Mouse (Mus musculus) natural killer cell, adult 2 months (primary cell): ENCODE measurements around the gene Cdkn1b.
A peak's percentile ranks its signal among the peaks of the same experiment; 100 is the strongest.

Experiments
- DNase-seq, 2 experiments: peaks; one replicate each; pipeline ENCODE4 v3.0.0; 2022; ENCODE audit warnings: low spot score in 2 of 2

The Cdkn1b gene

DNA sequence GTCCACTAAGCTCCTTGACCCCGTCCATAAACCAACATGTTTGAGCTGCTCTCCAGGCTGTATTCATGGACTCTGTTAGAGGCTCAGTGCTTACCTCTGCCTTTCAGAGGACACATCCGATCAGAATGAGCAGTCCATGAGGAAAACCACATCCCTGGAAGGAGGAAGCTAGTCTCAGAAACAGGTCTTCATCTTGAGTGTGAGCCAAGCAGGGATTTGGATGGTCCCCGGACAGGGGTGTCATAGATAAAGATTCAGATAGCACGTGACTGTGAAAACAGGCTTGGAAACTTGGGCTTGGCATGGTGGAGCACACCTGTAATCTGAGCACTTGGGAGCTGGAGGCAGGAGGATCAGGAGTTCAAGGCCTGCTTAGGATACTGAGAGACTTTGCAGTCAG, 9.7 kb downstream of the Cdkn1b start:
- DNase-seq = no peak

DNA sequence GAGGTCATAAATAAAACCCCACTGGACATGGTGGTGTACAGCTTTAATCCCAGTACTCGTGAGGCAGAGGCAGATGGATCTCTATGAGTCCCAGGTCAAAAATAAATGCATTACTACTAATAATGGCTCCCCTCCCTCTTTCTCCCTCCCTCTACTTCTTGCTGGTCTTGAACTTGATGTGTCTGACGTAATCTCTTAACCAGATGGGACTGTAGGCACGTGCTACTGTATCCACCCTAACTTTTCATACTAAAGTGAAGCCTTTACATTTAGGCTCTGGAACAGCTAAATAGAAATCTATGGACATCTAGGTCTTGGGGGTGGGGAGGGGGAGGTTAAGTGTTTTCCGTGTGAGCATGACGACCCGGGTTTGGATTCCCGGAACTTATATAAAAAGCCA, 10.2 kb downstream of the Cdkn1b start:
- no peak for DNase-seq

DNA sequence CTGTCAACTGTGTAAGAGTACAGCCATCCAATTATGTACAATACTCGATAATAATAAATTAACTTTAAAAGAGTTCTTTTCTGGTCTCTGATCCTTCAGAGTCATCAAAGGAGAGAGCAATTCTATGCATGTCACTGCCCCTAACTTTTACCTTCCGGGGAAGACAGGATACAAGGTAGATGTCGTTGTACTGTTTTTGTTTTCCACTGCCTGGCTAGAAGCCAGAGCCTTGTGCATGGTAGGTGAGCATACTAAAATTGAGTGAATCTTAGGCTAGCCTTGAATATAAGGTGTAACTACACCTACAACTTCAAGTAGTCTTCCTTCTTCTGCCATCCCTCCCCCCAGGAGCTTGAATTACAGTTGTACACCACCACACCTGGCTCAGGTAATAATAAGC, 10.9 kb downstream of the Cdkn1b start:
- DNase-seq = no peak

DNA sequence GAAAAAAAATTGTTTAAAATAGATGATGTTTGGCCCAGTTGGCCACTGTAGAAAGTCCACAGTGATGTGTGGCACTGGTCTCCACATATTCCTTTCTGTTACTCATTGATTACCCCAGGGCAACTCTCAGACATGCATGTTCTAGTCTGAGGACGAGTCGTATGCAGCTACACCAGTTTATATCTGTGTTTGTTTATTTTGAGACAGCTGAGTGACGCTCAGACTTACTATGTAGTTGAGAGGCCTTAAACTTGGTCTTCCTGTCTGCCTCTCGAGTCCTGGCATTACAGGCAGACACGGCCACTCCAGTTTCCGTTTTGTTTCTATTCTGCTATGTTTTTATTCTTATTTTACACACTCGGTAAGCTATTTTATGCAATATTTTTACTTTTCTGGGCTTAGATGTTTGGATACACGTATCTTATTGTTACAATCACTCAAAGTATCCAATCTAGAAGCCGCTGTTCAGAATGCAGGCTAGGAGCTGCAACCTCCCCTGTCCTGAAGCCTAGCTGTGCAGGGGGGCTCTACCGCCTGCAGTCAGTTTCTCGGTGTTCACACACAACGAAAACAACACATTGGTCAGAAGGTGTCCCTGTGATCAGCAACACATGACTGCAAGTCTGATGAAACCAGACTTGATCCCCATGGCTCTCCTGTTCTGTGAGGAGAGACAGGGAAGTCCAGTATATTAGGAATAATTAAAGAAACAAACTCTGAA, 12.4 kb downstream of the Cdkn1b start:
- DNase-seq = peak; percentile 34 to 52

DNA sequence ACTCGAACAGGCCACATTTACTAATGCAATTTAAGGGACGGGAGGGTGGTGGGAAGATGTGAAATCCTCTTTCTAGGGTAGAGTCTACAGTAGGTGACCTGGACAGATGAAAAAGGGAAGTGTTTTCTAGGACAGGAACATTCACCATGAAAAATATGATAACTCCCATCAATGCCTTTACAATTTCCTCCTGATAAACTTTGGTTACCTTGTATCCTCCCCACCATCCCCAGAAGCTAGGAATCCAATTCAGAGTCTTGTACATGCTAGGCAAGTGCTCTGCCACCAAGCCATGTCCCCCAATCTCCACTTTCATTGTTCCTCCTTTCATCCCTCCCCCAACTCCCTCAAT, 13.0 kb downstream of the Cdkn1b start:
- DNase-seq = no peak

DNA sequence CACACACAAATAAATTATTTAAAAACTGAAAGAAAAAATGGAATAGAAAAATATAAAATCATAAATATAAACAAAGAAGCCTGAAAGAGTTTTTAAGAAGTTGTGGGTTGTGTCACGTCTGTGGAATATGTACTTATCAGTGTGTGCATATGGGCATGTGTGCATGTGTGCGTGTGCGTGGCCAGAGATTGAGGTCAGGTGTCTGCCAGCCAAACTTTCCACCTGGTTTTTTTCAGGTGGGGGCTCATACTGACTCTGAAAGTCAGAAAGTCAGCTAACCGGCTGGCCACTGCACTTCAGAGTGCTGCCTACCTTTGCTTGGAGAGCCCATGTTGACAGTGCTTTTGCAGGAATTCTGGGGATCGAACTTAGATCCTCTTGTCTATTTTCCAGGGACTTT, 14.1 kb downstream of the Cdkn1b start:
- no peak for DNase-seq

DNA sequence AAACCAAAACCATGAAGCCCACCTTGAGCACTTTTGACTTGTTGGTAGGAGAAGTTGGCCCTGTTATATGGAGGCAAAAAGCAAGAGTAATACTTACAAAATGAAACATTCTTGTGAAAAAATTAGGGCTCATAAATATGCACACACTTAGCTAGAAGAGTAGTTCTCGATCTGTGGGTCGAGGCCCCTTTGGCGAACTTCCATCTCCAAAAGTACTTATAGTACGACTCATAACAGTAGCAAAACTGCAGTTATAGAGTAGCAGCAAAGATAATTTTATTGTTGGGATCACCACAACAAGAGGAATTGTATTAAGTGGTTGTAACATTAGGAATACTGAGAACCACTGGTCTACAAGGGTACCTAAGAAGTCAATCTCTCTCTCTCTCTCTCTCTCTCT, 19.6 kb downstream of the Cdkn1b start:
- DNase-seq = no peak

DNA sequence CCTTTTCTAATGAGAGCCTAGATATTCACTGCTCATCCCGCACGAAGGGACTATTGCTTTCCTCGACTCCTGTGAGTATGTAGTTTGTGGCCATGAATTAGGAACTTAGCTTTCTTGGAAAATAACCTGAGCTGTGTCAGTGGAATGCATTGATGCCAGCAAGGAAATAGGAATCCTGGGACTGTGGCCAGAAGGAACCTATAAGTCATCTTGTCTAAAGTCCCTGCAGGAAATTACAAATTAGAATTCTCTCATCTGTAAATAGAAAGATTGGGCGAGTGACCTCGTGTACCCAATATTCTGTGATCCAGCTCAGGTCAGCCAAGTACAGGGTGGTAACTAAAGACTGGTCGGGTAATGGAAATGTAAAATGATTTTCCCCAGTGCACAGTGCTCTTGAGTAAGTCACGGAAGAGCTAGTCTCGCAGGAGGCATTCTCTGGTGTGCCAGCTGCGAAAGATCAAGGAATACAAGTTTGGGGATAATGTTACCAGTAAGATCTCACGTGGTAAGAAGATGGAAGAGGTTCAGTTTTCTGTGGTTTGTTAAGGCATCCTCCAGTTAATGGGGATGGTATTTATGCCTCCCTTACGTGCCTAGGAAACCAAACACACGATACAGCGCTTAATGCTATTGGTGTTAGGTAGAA, 23.7 kb downstream of the Cdkn1b start:
- DNase-seq = no peak

DNA sequence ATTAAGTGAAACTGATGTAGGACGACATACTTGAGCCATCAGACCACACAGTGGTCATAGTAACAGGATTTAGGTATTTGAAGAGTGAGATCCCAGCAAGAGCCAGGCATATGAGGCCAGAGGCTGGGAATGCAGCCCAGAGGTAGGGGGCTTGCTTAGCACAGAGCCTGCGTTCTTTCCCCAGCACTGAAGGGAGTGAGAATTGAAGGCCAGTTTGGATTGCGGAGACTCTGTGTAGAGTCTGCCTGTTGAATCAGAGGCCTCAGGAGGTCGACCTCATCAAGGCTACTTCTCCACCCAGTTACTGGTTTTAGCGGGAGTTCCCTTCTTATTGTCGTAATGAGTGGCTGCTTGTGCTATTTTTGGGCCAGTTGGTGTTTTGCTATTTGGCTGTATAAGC, 25.9 kb downstream of the Cdkn1b start:
- no peak for DNase-seq

DNA sequence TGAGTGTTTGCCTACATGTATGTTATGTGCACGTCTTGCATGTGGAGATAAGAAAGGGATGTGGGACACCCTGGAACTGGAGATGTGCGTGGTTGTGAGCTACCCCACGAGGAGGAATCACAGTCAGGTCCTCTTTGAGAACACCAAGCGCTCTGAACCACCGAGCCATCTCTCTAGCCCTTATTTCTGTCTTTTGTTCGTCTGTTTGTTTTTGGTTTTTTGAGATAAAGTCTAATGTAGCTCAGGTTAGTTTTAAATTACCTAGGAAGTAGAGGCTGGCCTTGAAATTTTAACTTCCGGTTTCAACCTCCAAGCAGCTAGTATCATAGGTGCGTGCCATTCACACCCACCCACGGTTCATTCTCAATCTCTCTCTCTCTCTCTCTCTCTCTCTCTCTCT, 26.7 kb downstream of the Cdkn1b start:
- DNase-seq = no peak

DNA sequence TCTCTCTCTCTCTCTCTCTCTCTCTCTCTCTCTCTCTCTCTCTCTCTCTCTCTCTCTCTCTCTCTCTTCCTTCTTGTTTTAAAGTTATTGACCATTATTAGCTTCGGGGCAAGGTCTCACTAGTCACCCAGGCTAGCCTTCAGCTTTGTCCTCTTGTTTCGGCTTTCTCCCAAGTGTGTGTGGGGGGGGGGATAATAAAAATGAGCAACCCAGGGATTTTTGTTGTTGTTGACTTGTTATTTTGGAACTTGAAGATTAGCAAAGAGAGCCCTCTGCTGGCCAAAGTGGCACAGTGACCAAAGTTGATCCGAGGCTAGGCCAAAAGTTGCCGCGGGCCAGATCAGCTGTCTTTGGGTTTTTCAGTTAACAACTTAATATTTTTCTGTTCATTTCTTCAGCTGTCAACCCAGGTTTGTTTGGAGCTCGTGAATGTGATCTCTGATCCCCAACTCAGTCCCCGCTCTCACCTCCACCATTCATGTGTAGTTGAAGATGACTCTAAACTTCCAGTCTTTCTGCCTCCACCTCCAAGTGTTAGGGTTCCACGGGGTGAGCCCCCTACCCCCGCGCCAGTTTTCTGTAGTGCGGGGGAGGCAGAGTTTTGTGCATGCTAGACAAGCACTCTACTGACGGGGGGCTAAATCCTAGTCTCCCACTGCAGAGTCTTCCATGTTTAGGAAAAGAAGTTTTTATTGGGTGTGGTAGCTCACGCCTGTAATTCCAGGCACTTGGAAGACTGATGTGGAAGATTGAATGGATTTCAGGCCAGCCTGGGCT, 27.3 kb downstream of the Cdkn1b start:
- DNase-seq = peak; percentile 68 to 78

DNA sequence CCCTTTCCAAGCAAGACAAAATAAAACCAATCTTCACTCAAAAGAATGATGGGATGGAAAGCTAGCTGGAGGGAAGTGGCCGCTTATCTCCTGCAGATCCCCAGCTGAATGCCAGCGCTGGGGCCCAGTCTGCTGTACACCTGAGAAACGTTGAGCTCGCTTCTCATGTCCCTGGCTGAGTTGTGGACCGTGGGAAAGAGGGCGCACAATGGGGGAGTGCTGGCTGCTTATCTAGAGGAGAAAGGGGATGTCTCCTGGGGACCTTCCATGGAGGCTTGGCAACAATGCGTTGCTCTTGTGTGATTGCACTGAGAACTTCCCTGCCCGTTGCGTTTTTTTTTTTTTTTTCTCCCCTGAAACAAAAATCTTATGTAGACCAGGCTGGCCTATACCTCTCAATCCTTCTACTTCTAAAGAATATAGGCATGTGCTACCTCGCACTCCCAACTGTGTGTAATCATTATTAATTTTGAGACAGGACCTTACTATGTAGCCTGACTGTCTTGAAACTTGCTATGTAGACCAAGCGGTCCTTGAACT, 28.4 kb downstream of the Cdkn1b start:
- DNase-seq = no peak

DNA sequence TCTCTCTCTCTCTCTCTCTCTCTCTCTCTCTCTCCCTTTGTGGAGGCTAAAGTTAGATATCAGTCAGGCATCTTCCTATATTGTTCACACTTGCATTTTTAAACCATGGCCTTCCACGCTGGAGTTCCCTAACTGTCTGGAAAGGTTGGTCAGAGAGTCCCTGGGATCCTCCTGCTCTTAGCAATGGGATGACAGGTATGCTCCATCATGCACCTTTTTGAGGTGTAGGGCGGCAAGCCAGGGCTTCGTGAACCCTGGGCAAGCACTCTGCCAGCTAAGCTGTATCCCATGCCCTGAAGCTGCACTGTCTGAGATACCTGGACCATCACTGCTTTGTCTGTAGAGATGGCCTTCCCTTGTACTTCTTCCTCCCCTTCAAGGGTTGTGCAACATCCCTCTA, 29.0 kb downstream of the Cdkn1b start:
- no peak for DNase-seq

DNA sequence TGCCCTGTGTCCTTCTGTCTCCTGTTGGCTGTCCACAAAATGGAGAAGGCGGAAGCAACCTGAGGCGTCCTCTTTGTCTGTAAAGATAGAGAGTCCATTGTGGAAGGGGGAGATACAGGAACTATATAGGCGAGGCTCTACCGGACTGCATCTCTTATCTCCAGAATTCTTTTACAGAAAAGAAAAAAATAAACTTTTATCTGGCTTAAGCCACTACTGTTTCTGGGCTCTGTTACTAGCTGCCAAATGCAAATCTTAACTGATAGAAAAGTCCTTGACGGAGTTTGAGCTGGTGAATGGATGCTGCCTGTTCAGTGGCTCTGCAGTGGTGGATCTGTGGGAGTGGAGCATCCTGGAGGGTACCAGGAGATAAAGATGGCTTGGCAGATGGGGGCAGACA, 31.2 kb downstream of the Cdkn1b start:
- no peak for DNase-seq

DNA sequence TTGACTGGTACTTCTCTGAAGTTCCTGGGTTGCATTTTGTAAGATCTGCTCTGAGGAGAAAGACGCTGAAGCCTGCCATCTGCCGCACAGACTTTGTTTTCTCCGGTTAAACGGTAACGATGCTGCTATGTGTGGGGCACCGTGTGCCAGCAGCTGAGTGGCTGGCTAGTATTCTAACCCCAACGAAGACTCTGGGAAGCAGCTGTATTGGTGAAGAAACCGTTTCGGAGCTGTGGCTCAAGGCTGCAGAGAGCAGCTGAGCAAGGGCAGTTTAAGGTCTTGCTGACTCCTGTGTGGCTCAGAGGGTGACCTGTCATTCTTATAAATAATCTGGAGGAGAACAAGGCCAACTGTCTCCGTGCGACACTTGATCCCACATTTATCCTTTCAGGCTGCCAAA, 33.8 kb downstream of the Cdkn1b start:
- no peak for DNase-seq

DNA sequence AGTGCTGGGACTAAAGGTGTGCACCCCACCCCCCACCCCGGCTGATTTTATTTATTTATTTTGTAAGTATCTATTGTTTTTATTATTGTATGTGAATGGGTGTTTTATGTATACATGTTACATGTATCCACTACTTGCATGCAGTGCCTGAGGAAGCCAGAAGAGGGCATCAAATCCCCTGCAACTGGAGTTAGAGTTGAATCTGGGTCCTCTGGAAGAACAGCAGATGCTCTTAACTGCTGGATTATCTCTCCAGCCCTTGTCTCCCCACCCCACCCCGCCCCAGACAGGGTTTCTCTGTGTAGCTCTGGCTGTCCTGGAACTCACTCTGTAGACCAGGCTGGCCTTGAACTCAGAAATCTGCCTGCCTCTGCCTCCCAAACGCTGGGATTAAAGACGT, 36.2 kb downstream of the Cdkn1b start:
- no peak for DNase-seq

DNA sequence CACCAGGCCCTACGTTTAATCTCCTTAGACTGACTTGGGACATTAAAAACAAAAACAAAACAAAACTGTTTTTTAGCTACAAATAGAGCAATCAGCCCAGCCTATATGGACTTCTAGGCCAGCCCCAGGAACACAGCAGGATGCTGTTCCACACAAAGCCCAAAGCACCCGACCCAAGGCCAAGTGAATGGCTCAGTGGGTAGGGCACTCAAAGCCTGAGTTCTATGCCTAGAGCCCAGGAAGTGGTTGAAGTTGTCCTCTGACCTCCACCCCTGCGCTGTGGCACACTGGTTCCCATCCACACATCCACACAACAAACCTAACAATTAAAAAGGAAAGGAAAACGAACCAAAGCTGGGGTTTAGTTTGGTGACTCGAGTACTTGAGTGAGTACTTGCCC, 41.1 kb downstream of the Cdkn1b start:
- DNase-seq = no peak

DNA sequence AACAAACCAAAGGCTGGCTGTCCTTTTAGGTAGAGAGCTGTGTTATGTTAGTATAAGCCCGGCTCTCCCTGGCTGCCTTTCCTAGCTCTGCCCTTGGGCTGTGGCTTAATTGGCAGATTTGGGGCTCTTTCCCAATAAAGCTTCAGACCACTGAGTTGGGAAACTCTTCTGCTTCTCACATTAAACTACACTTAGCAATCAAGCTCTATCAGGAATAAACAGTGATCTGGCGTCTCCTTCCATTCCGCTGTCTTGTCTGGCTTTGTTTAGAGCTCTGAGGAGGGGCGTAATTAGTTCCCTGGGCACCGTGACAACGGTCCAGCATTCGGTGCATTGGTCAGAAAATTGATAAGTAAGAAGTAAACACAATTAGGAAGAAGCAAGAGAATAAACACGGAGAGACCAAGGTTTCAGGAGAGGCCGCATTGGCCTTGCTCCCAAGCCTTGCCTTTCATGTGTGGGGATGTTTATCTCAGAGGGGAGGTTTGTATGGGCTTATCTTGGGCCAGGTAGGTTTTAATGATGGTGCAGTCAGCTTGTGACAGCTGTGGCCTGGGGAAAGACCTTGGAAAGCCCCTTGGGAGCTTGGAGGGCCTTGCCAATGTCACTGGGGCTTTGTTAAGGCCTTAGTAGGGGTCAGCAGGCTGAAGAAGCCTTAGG, 41.8 kb downstream of the Cdkn1b start:
- no peak for DNase-seq

DNA sequence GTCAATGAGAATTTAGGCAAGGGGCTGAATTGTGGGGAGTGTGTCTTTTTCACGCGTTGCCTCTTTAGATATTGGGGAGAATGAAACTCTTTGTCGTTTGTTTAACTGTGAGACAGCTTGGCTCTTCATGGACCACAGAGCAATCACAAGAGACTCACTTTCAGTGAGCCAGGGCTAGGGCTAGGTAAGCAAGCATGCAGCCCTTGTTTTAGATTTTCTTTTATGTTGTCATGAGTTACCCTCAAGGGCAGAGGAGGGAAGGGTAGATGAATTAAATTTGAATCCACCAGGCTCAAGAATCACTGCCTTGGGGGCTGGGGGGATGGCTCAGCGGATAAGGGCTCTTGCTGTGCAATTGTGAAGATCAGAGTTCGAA, 42.3 kb downstream of the Cdkn1b start:
- no peak for DNase-seq

DNA sequence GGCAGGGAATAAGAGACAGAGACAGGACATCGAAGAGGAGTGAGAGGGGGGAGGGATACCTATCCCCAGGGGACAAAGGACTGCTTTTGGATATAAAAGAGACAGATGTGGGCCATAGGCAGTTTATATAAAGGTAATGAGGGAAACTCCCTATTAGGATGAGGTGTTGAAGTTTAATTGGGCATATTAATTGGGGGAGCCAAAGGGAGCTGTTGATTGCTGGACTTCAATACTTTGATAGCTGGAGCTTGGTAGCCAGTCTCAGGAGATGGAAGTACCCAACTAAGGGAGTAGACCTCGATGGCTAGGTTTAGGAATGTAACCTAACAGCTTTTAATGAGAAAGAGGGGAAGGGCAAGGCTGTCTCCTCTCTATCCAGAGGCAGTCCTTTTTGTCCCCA, 43.7 kb downstream of the Cdkn1b start:
- no peak for DNase-seq

DNA sequence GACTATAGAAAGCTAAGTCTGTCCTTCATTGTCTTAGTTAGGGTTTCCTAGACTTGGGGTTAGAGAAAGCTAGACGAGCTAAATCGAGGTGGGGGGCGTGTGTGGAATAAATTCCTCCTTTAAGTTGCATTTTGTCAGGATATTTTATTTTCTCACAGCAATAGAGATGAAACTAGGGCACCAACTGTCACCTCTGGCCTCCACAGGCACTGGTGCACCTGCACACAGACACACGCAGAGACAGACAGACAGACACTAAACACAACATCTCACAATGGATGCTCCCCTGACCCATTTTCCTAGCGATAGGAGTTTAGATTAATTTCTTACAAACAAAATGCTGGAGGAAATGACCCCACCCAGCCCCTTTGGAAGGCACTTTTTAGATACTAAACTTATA, 46.5 kb downstream of the Cdkn1b start:
- no peak for DNase-seq

DNA sequence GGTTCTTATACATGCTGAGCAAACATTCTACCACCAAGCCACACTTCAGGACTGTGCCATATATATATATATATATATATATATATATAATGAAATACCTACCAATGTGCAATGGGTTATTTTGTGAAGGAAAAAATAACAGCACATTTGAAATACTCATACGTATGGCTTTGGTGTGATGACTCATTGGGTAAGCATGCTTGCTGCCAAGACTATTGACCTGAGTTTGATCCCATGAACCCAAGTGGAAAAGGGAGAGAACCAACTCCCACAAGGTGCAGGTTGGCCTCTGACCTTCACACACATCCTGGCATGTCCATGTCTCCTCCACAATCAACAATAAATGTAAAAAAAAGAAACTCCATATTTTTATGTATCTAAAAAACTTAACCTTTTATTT, 48.1 kb downstream of the Cdkn1b start:
- no peak for DNase-seq
